Mouse (Mus musculus): ENCODE results near the gene AW146154.

DNA sequence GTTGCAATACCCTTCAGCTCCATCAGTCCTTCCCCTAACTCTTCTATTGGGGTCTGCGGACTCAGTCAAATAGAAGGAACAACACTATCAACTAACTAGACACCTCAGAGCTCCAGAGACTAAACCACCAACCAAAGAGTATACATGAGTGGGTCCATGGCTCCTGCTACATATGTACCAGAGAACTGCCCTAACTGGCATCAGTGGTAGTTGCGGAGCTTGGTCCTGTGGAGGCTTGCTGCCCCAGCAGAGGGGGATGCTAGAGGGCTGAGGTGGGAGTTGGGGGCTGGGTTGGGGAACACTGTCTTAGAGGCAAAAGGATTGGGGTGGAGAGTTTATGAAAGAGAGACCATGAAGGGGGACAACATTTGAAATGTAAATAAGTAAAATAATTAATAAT lies 1.8 kb downstream of the AW146154 start:
- TF ChIP-seq POLR2A (IDR thresholded peaks at IDR 0.05; ENCODE audit: control insufficient read depth, low read depth, low read length) (no peak), CTCF (IDR thresholded peaks at IDR 0.05; ENCODE audit: control insufficient read depth, insufficient read depth, insufficient replicate concordance, low read depth, low read length) (no peak)

Data from testis, adult 2 months (tissue).